Mouse (Mus musculus): ENCODE results near the gene Cpa4.

DNA sequence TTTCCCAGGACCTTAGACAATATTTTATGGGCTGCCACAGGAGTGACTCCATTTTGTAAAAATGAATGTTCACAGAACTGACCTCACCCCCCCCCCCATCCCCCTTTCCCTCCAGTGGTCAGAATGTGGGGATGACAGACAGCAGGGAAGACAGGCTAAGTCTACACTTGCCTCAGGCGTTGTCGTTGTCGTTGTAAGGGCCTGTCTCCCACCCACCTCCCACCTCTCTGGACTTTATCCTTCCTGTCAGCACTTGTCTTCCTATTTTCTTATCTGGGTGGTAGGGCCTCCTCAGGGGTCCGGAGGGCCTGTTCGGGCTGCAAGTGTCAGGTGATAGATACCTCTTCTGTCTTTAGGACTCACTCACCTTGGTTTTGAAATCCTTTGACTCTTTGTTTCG is 25.9 kb upstream of the Cpa4 start:
- TF ChIP-seq CTCF (conservative IDR thresholded peaks at IDR 0.05; ENCODE audit: insufficient read depth, insufficient read length, low read depth, low read length) (no peak), POLR2A (IDR thresholded peaks at IDR 0.05; ENCODE audit: low read depth, low read length) (no peak)
